Mouse (Mus musculus): ENCODE results near the gene Trpv1. TPM values are rescaled to one million over a fixed set of nuclear protein-coding genes. Genes with fewer than 3 reads are reported as not detected.

Trpv1 gene
- polyA plus RNA-seq, 1 experiment from 2014 or later = 0.16 TPM

- no peak for ATAC-seq (replicated peaks; ENCODE audit: insufficient number of reproducible peaks, low FRiP score, low TSS enrichment)
- peak overlapping the region; percentile 99 for H3K4me2 ChIP-seq
- no peaks in the 10 kb centered on the region for H3K27me3 ChIP-seq (ENCODE audit: control insufficient read depth, insufficient read depth, low read length)
- WGBS (ENCODE audit: insufficient replicate concordance) = 2% methylated on average over 12 of the region's 12 CpGs
- H3K36me3 ChIP-seq (ENCODE audit: control insufficient read depth, insufficient read depth, low read length) = no peaks in the 10 kb centered on the region
- no peaks in the 10 kb centered on the region for H3K4me1 ChIP-seq (ENCODE audit: control insufficient read depth, insufficient read depth, low read length)
- no peak overlapping the region for H3K27ac ChIP-seq (ENCODE audit: low read depth, low read length)
- H3K9me3 ChIP-seq (replicated peaks; ENCODE audit: control insufficient read depth, low read length) = no peaks in the 10 kb centered on the region
- peak overlapping the region; percentile 71 for H3K4me3 ChIP-seq (ENCODE audit: low read depth, low read length)
- peak overlapping the region; percentile 75 for H3K9ac ChIP-seq (ENCODE audit: low read depth, low read length)
These were observed 34.2 kb upstream of the Trpv1 start for GRCm38 (mm10) chr11:73199879-73200278.

- H3K4me2 ChIP-seq = no peak overlapping the region
- H3K27ac ChIP-seq (ENCODE audit: low read depth, low read length) = no peak overlapping the region
- WGBS (ENCODE audit: insufficient replicate concordance) = 69% methylated on average over 2 of the region's 2 CpGs
- H3K27me3 ChIP-seq (ENCODE audit: control insufficient read depth, insufficient read depth, low read length) = no peaks in the 10 kb centered on the region
- no peaks in the 10 kb centered on the region for H3K9me3 ChIP-seq (replicated peaks; ENCODE audit: control insufficient read depth, low read length)
- no peaks in the 10 kb centered on the region for H3K36me3 ChIP-seq (ENCODE audit: control insufficient read depth, insufficient read depth, low read length)
- no peak overlapping the region for H3K4me3 ChIP-seq (ENCODE audit: low read depth, low read length)
- H3K9ac ChIP-seq (ENCODE audit: low read depth, low read length) = no peak overlapping the region
- H3K4me1 ChIP-seq (ENCODE audit: control insufficient read depth, insufficient read depth, low read length) = no peaks in the 10 kb centered on the region
- ATAC-seq (replicated peaks; ENCODE audit: insufficient number of reproducible peaks, low FRiP score, low TSS enrichment) = no peak
These were observed 33.1 kb upstream of the Trpv1 start for GRCm38 (mm10) chr11:73201021-73201420.

- H3K9ac ChIP-seq (ENCODE audit: low read depth, low read length) = no peak overlapping the region
- H3K27me3 ChIP-seq (ENCODE audit: control insufficient read depth, insufficient read depth, low read length) = no peaks in the 10 kb centered on the region; the same call in 1 of the 2 replicates
- no peaks in the 10 kb centered on the region for H3K36me3 ChIP-seq (ENCODE audit: control insufficient read depth, insufficient read depth, low read length)
- H3K27ac ChIP-seq (ENCODE audit: low read depth, low read length) = no peak overlapping the region
- no peaks in the 10 kb centered on the region for H3K9me3 ChIP-seq (replicated peaks; ENCODE audit: control insufficient read depth, low read length)
- H3K4me2 ChIP-seq = no peak overlapping the region
- no peaks in the 10 kb centered on the region for H3K4me1 ChIP-seq (ENCODE audit: control insufficient read depth, insufficient read depth, low read length)
- ATAC-seq (replicated peaks; ENCODE audit: insufficient number of reproducible peaks, low FRiP score, low TSS enrichment) = no peak
- H3K4me3 ChIP-seq (ENCODE audit: low read depth, low read length) = no peak overlapping the region
- WGBS (ENCODE audit: insufficient replicate concordance) = 32% methylated on average over 4 of the region's 4 CpGs
These were observed 32.5 kb upstream of the Trpv1 start for GRCm38 (mm10) chr11:73201597-73201996.

- Histone ChIP-seq H3K4me1 (ENCODE audit: control insufficient read depth, insufficient read depth, low read length) (no peaks in the 10 kb centered on the region), H3K4me2 (no peak overlapping the region), H3K36me3 (ENCODE audit: control insufficient read depth, insufficient read depth, low read length) (no peaks in the 10 kb centered on the region), H3K9me3 (replicated peaks; ENCODE audit: control insufficient read depth, low read length) (no peaks in the 10 kb centered on the region), H3K9ac (ENCODE audit: low read depth, low read length) (no peak overlapping the region), H3K4me3 (ENCODE audit: low read depth, low read length) (no peak overlapping the region), H3K27me3 (ENCODE audit: control insufficient read depth, insufficient read depth, low read length) (no peaks in the 10 kb centered on the region; the same call in 1 of the 2 replicates), H3K27ac (ENCODE audit: low read depth, low read length) (no peak overlapping the region)
- WGBS (ENCODE audit: insufficient replicate concordance) = 78% methylated on average over 8 of the region's 8 CpGs
- ATAC-seq (replicated peaks; ENCODE audit: insufficient number of reproducible peaks, low FRiP score, low TSS enrichment) = no peak
These were observed 30.2 kb upstream of the Trpv1 start for GRCm38 (mm10) chr11:73203895-73204294.

GRCm38 (mm10) chr11:73205194-73205593 lies 28.9 kb upstream of the Trpv1 start:
- Histone ChIP-seq H3K27me3 (ENCODE audit: control insufficient read depth, insufficient read depth, low read length) (no peaks in the 10 kb centered on the region; the same call in 1 of the 2 replicates), H3K27ac (ENCODE audit: low read depth, low read length) (no peak overlapping the region), H3K4me1 (ENCODE audit: control insufficient read depth, insufficient read depth, low read length) (no peaks in the 10 kb centered on the region), H3K4me3 (ENCODE audit: low read depth, low read length) (no peak overlapping the region), H3K9ac (ENCODE audit: low read depth, low read length) (no peak overlapping the region), H3K36me3 (ENCODE audit: control insufficient read depth, insufficient read depth, low read length) (no peaks in the 10 kb centered on the region), H3K4me2 (no peak overlapping the region), H3K9me3 (replicated peaks; ENCODE audit: control insufficient read depth, low read length) (no peaks in the 10 kb centered on the region)
- no peak for ATAC-seq (replicated peaks; ENCODE audit: insufficient number of reproducible peaks, low FRiP score, low TSS enrichment)
- 63% methylated on average over 7 of the region's 7 CpGs for WGBS (ENCODE audit: insufficient replicate concordance)

GRCm38 (mm10) chr11:73207621-73208020 lies 26.5 kb upstream of the Trpv1 start:
- Histone ChIP-seq H3K9me3 (replicated peaks; ENCODE audit: control insufficient read depth, low read length) (no peaks in the 10 kb centered on the region), H3K4me3 (ENCODE audit: low read depth, low read length) (no peak overlapping the region), H3K4me1 (ENCODE audit: control insufficient read depth, insufficient read depth, low read length) (no peaks in the 10 kb centered on the region), H3K27me3 (ENCODE audit: control insufficient read depth, insufficient read depth, low read length) (no peaks in the 10 kb centered on the region; the same call in 1 of the 2 replicates), H3K4me2 (no peak overlapping the region), H3K27ac (ENCODE audit: low read depth, low read length) (no peak overlapping the region), H3K36me3 (ENCODE audit: control insufficient read depth, insufficient read depth, low read length) (no peaks in the 10 kb centered on the region), H3K9ac (ENCODE audit: low read depth, low read length) (no peak overlapping the region)
- WGBS (ENCODE audit: insufficient replicate concordance) = 55% methylated on average over 2 of the region's 2 CpGs
- no peak for ATAC-seq (replicated peaks; ENCODE audit: insufficient number of reproducible peaks, low FRiP score, low TSS enrichment)

GRCm38 (mm10) chr11:73213956-73214355 lies 20.1 kb upstream of the Trpv1 start:
- WGBS (ENCODE audit: insufficient replicate concordance) = 63% methylated on average over 3 of the region's 3 CpGs
- Histone ChIP-seq H3K9ac (ENCODE audit: low read depth, low read length) (no peak overlapping the region), H3K36me3 (ENCODE audit: control insufficient read depth, insufficient read depth, low read length) (no peaks in the 10 kb centered on the region)

GRCm38 (mm10) chr11:73219671-73220070 lies 14.4 kb upstream of the Trpv1 start:
- no peak overlapping the region for H3K9ac ChIP-seq (ENCODE audit: low read depth, low read length)
- WGBS (ENCODE audit: insufficient replicate concordance) = 47% methylated on average over 2 of the region's 2 CpGs
- no peaks in the 10 kb centered on the region for H3K4me1 ChIP-seq (ENCODE audit: control insufficient read depth, insufficient read depth, low read length)
- ATAC-seq (replicated peaks; ENCODE audit: insufficient number of reproducible peaks, low FRiP score, low TSS enrichment) = no peak
- no peak overlapping the region for H3K27ac ChIP-seq (ENCODE audit: low read depth, low read length)
- no peaks in the 10 kb centered on the region for H3K36me3 ChIP-seq (ENCODE audit: control insufficient read depth, insufficient read depth, low read length)
- H3K4me2 ChIP-seq = no peak overlapping the region
- no peak overlapping the region for H3K4me3 ChIP-seq (ENCODE audit: low read depth, low read length)
- H3K27me3 ChIP-seq (ENCODE audit: control insufficient read depth, insufficient read depth, low read length) = no peaks in the 10 kb centered on the region
- no peaks in the 10 kb centered on the region for H3K9me3 ChIP-seq (replicated peaks; ENCODE audit: control insufficient read depth, low read length)

More at GRCm38 (mm10) chr11:73213956-73214355, 20.1 kb upstream of the Trpv1 start:
- H3K9me3 ChIP-seq (replicated peaks; ENCODE audit: control insufficient read depth, low read length) = no peaks in the 10 kb centered on the region
- no peaks in the 10 kb centered on the region for H3K27me3 ChIP-seq (ENCODE audit: control insufficient read depth, insufficient read depth, low read length)
- H3K4me2 ChIP-seq = no peak overlapping the region
- no peak overlapping the region for H3K4me3 ChIP-seq (ENCODE audit: low read depth, low read length)
- H3K4me1 ChIP-seq (ENCODE audit: control insufficient read depth, insufficient read depth, low read length) = no peaks in the 10 kb centered on the region
- no peak for ATAC-seq (replicated peaks; ENCODE audit: insufficient number of reproducible peaks, low FRiP score, low TSS enrichment)
- H3K27ac ChIP-seq (ENCODE audit: low read depth, low read length) = no peak overlapping the region

- no peak overlapping the region for H3K4me2 ChIP-seq
- no peak overlapping the region for H3K4me3 ChIP-seq (ENCODE audit: low read depth, low read length)
- H3K27me3 ChIP-seq (ENCODE audit: control insufficient read depth, insufficient read depth, low read length) = no peaks in the 10 kb centered on the region
- H3K36me3 ChIP-seq (ENCODE audit: control insufficient read depth, insufficient read depth, low read length) = no peaks in the 10 kb centered on the region
- no peak overlapping the region for H3K9ac ChIP-seq (ENCODE audit: low read depth, low read length)
- H3K4me1 ChIP-seq (ENCODE audit: control insufficient read depth, insufficient read depth, low read length) = no peaks in the 10 kb centered on the region
- no peak overlapping the region for H3K27ac ChIP-seq (ENCODE audit: low read depth, low read length)
- 73% methylated on average over 1 of the region's 1 CpGs for WGBS (ENCODE audit: insufficient replicate concordance)
- H3K9me3 ChIP-seq (replicated peaks; ENCODE audit: control insufficient read depth, low read length) = no peaks in the 10 kb centered on the region
- no peak for ATAC-seq (replicated peaks; ENCODE audit: insufficient number of reproducible peaks, low FRiP score, low TSS enrichment)
These were observed 13.4 kb upstream of the Trpv1 start for GRCm38 (mm10) chr11:73220651-73221050.
